Mouse (Mus musculus): ENCODE measurements around the gene Hormad1. TPM values are rescaled to one million over a fixed set of nuclear protein-coding genes. Genes with fewer than 3 reads are reported as not detected.
A peak's percentile ranks its signal among the peaks of the same experiment; 100 is the strongest.
"Not testable (repeated sequence)": the region's sequence is repeated elsewhere in the genome, so short reads cannot be mapped to it uniquely, and the experiment has no call there.

Hormad1 gene
- polyA plus RNA-seq, 1 experiment from 2014 or later: 0.12 TPM

DNA sequence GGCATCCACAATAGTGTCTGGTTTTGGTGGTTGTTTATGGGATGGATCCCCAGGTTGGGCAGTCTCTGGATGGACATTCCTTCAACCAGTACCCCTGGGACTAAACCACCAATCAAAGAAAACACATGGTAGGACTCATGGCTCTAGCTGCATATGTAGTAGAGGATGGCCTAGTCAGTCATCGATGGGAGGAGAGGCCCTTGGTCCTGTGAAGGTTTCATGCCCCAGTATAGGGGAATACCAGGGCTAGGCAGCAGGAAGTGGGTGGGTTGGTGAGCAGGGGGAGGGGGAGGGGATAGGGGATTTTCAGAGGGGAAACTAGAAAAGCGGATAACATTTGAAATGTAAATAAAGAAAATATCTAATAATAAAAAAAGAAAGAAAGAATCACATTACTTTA is 18.3 kb upstream of the Hormad1 start:
- WGBS: 67% methylated on average over 2 of the region's 2 CpGs

GRCm38 (mm10) chr3:95542171-95542570 is 17.3 kb upstream of the Hormad1 start:
- H3K27me3 ChIP-seq (replicated peaks; ENCODE audit: control insufficient read depth, insufficient read depth, low read length): no peaks in the 10 kb centered on the region
- DNase-seq (ENCODE audit: low spot score) (no peak), ATAC-seq (replicated peaks; ENCODE audit: low FRiP score, low TSS enrichment, low read depth) (no peak)

More for the DNA sequence above, 18.3 kb upstream of the Hormad1 start:
- H3K27ac ChIP-seq (ENCODE audit: low read depth); ATAC-seq (replicated peaks; ENCODE audit: low FRiP score, low TSS enrichment, low read depth); H3K4me1 ChIP-seq (replicated peaks; ENCODE audit: control insufficient read depth, insufficient read depth, low read length); H3K36me3 ChIP-seq (ENCODE audit: control insufficient read depth, insufficient read depth, low read length); H3K9me3 ChIP-seq (ENCODE audit: control insufficient read depth, low read length); H3K4me3 ChIP-seq (ENCODE audit: low read depth, low read length); H3K4me2 ChIP-seq (ENCODE audit: low read length); H3K27me3 ChIP-seq (replicated peaks; ENCODE audit: control insufficient read depth, insufficient read depth, low read length); DNase-seq (ENCODE audit: low spot score); H3K9ac ChIP-seq (ENCODE audit: low read length): not testable (repeated sequence)

DNA sequence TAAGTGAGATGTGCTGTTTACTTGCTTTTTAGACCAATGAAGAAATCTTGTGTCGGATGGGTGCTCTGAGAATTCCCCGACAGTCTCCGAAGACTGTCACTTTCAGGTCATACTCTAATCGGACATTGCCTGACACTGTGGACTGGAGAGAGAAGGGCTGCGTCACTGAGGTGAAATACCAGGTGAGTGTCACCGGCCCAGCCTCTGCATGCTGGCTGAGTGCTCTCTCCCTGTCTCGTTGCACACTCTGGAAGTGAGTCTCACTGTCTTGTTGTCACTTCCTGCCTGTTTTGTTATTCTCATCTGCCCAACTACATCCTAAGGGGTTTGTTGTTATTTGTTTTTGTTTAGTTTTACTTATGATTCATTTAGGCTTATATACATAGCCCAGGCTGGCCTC is 16.5 kb upstream of the Hormad1 start:
- Histone ChIP-seq H3K36me3 (ENCODE audit: control insufficient read depth, insufficient read depth, low read length) (no peaks in the 10 kb centered on the region), H3K4me3 (ENCODE audit: low read depth, low read length) (no peak overlapping the region), H3K27ac (ENCODE audit: low read depth) (no peak overlapping the region), H3K4me1 (replicated peaks; ENCODE audit: control insufficient read depth, insufficient read depth, low read length) (no peaks in the 10 kb centered on the region), H3K9me3 (ENCODE audit: control insufficient read depth, low read length) (no peaks in the 10 kb centered on the region), H3K9ac (ENCODE audit: low read length) (no peak overlapping the region), H3K27me3 (replicated peaks; ENCODE audit: control insufficient read depth, insufficient read depth, low read length) (no peaks in the 10 kb centered on the region), H3K4me2 (ENCODE audit: low read length) (no peak overlapping the region)
- WGBS: 71% methylated on average over 7 of the region's 7 CpGs
- no peak for DNase-seq (ENCODE audit: low spot score)
- ATAC-seq (replicated peaks; ENCODE audit: low FRiP score, low TSS enrichment, low read depth): no peak

More at GRCm38 (mm10) chr3:95542171-95542570, 17.3 kb upstream of the Hormad1 start:
- Histone ChIP-seq H3K9me3 (ENCODE audit: control insufficient read depth, low read length) (no peaks in the 10 kb centered on the region), H3K4me1 (replicated peaks; ENCODE audit: control insufficient read depth, insufficient read depth, low read length) (no peaks in the 10 kb centered on the region), H3K9ac (ENCODE audit: low read length) (no peak overlapping the region), H3K4me2 (ENCODE audit: low read length) (no peak overlapping the region), H3K4me3 (ENCODE audit: low read depth, low read length) (no peak overlapping the region), H3K27ac (ENCODE audit: low read depth) (no peak overlapping the region), H3K36me3 (ENCODE audit: control insufficient read depth, insufficient read depth, low read length) (no peaks in the 10 kb centered on the region)

DNA sequence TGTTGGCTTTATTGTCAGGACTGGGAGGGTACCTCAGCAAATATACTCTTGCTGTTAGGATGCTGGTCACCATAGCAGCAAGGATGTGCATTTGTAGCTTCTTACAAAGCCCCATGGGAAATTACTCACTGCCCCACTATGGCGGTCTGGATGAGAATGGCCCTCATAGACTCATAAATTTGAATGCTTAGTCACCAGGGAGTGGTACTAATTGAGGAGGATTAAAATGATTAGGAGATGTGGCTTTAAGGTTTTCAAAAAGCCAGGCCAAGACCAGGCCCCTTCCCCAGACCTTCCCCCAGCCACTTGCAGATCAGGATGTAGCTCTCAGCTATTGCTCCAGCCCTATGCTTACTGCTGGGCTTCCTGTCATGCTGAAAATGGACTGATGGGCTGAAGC is 9.3 kb upstream of the Hormad1 start:
- Histone ChIP-seq H3K4me1 (replicated peaks; ENCODE audit: control insufficient read depth, insufficient read depth, low read length) (no peaks in the 10 kb centered on the region), H3K9me3 (ENCODE audit: control insufficient read depth, low read length) (no peaks in the 10 kb centered on the region), H3K4me3 (ENCODE audit: low read depth, low read length) (no peak overlapping the region), H3K27me3 (replicated peaks; ENCODE audit: control insufficient read depth, insufficient read depth, low read length) (no peaks in the 10 kb centered on the region), H3K36me3 (ENCODE audit: control insufficient read depth, insufficient read depth, low read length) (no peaks in the 10 kb centered on the region), H3K9ac (ENCODE audit: low read length) (no peak overlapping the region), H3K4me2 (ENCODE audit: low read length) (no peak overlapping the region), H3K27ac (ENCODE audit: low read depth) (no peak overlapping the region)
- DNase-seq (ENCODE audit: low spot score): no peak
- 84% methylated on average over 1 of the region's 1 CpGs for WGBS
- no peak for ATAC-seq (replicated peaks; ENCODE audit: low FRiP score, low TSS enrichment, low read depth)

GRCm38 (mm10) chr3:95553986-95554385 is 5.5 kb upstream of the Hormad1 start:
- DNase-seq (ENCODE audit: low spot score): no peak
- no peaks in the 10 kb centered on the region for H3K4me1 ChIP-seq (replicated peaks; ENCODE audit: control insufficient read depth, insufficient read depth, low read length)
- no peak for ATAC-seq (replicated peaks; ENCODE audit: low FRiP score, low TSS enrichment, low read depth)

DNA sequence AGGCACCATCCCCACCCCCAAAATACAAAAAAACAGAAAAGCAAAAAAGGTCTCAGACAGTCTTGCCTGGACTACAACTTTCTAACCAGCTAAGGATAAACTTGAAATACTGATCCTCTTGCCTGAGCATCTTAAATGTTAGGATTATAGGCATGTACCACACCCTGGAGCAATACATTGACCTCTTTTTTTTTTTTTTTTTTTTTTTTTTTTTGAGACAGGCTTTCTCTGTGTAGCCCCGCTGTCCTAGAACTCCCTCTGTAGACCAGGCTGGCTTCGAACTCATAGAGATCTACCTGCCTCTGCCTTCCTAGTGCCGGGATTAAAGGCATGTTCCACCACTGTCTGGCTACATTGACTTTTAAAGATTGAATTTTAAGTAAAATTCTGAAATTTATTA is 1.3 kb downstream of the Hormad1 start:
- no peaks in the 10 kb centered on the region for H3K9me3 ChIP-seq (ENCODE audit: control insufficient read depth, low read length)
- H3K4me1 ChIP-seq (replicated peaks; ENCODE audit: control insufficient read depth, insufficient read depth, low read length): no peaks in the 10 kb centered on the region
- H3K4me3 ChIP-seq (ENCODE audit: low read depth, low read length): no peak overlapping the region
- 92% methylated on average over 3 of the region's 3 CpGs for WGBS
- no peak overlapping the region for H3K4me2 ChIP-seq (ENCODE audit: low read length)
- no peak overlapping the region for H3K27ac ChIP-seq (ENCODE audit: low read depth)
- no peaks in the 10 kb centered on the region for H3K27me3 ChIP-seq (replicated peaks; ENCODE audit: control insufficient read depth, insufficient read depth, low read length)
- DNase-seq (ENCODE audit: low spot score) (no peak), ATAC-seq (replicated peaks; ENCODE audit: low FRiP score, low TSS enrichment, low read depth) (no peak)
- H3K9ac ChIP-seq (ENCODE audit: low read length): no peak overlapping the region
- H3K36me3 ChIP-seq (ENCODE audit: control insufficient read depth, insufficient read depth, low read length): no peaks in the 10 kb centered on the region

More at GRCm38 (mm10) chr3:95553986-95554385, 5.5 kb upstream of the Hormad1 start:
- WGBS: 46% methylated on average over 3 of the region's 3 CpGs
- Histone ChIP-seq H3K4me3 (ENCODE audit: low read depth, low read length) (no peak overlapping the region), H3K4me2 (ENCODE audit: low read length) (no peak overlapping the region), H3K9me3 (ENCODE audit: control insufficient read depth, low read length) (no peaks in the 10 kb centered on the region), H3K27ac (ENCODE audit: low read depth) (no peak overlapping the region), H3K9ac (ENCODE audit: low read length) (no peak overlapping the region), H3K36me3 (ENCODE audit: control insufficient read depth, insufficient read depth, low read length) (no peaks in the 10 kb centered on the region), H3K27me3 (replicated peaks; ENCODE audit: control insufficient read depth, insufficient read depth, low read length) (no peaks in the 10 kb centered on the region)

DNA sequence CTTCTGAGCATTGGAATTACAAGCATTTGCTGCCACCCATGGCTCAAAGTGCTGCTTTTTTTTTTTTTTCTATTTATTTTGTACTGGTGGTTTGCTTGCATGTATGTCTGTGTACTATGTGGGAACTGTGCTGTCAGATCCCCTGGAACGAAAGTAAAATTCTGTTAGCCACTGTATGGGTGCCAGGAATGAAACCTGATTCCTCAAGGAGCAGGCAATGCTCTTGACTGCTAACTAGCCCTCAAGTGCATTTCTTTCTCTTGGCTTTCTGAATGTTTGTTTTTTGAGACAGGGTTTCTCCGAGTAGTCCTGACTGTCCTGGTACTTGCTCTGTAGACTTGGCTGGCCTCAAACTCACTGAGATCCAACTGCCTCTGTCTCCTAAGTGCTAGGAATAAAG is 2.3 kb downstream of the Hormad1 start:
- DNase-seq (ENCODE audit: low spot score): no peak
- no peak overlapping the region for H3K4me2 ChIP-seq (ENCODE audit: low read length)
- no peaks in the 10 kb centered on the region for H3K27me3 ChIP-seq (replicated peaks; ENCODE audit: control insufficient read depth, insufficient read depth, low read length)
- ATAC-seq (replicated peaks; ENCODE audit: low FRiP score, low TSS enrichment, low read depth): no peak
- no peak overlapping the region for H3K4me3 ChIP-seq (ENCODE audit: low read depth, low read length)
- H3K27ac ChIP-seq (ENCODE audit: low read depth): no peak overlapping the region
- H3K9me3 ChIP-seq (ENCODE audit: control insufficient read depth, low read length): no peaks in the 10 kb centered on the region
- no peaks in the 10 kb centered on the region for H3K4me1 ChIP-seq (replicated peaks; ENCODE audit: control insufficient read depth, insufficient read depth, low read length)
- 72% methylated on average over 2 of the region's 2 CpGs for WGBS
- no peaks in the 10 kb centered on the region for H3K36me3 ChIP-seq (ENCODE audit: control insufficient read depth, insufficient read depth, low read length)
- no peak overlapping the region for H3K9ac ChIP-seq (ENCODE audit: low read length)

GRCm38 (mm10) chr3:95569585-95569984 is 10.1 kb downstream of the Hormad1 start:
- Histone ChIP-seq H3K27me3 (replicated peaks; ENCODE audit: control insufficient read depth, insufficient read depth, low read length) (no peaks in the 10 kb centered on the region), H3K27ac (ENCODE audit: low read depth) (no peak overlapping the region), H3K36me3 (ENCODE audit: control insufficient read depth, insufficient read depth, low read length) (no peaks in the 10 kb centered on the region), H3K4me2 (ENCODE audit: low read length) (no peak overlapping the region), H3K4me3 (ENCODE audit: low read depth, low read length) (no peak overlapping the region), H3K9ac (ENCODE audit: low read length) (no peak overlapping the region), H3K4me1 (replicated peaks; ENCODE audit: control insufficient read depth, insufficient read depth, low read length) (no peaks in the 10 kb centered on the region), H3K9me3 (ENCODE audit: control insufficient read depth, low read length) (no peaks in the 10 kb centered on the region)
- DNase-seq (ENCODE audit: low spot score): no peak
- WGBS: 91% methylated on average over 3 of the region's 3 CpGs
- ATAC-seq (replicated peaks; ENCODE audit: low FRiP score, low TSS enrichment, low read depth): no peak

GRCm38 (mm10) chr3:95587754-95588603 is 28.5 kb downstream of the Hormad1 start:
- 0 out of 2 replicates have a peak overlapping the region, but pooled peaks have one; percentile 27 for H3K27ac ChIP-seq (ENCODE audit: low read depth)
- 47% methylated on average over 8 of the region's 8 CpGs for WGBS
- peak overlapping the region; percentile 78 for H3K4me2 ChIP-seq (ENCODE audit: low read length)
- peak overlapping the region; percentile 0; the same call in 1 of the 2 replicates for H3K9ac ChIP-seq (ENCODE audit: low read length)
- H3K36me3 ChIP-seq (ENCODE audit: control insufficient read depth, insufficient read depth, low read length): peaks cover 15% of the 10 kb centered on the region
- no peaks in the 10 kb centered on the region for H3K9me3 ChIP-seq (ENCODE audit: control insufficient read depth, low read length)
- no peaks in the 10 kb centered on the region for H3K27me3 ChIP-seq (replicated peaks; ENCODE audit: control insufficient read depth, insufficient read depth, low read length)
- H3K4me3 ChIP-seq (ENCODE audit: low read depth, low read length): peak overlapping the region; percentile 96
- DNase-seq (ENCODE audit: low spot score): no peak
- H3K4me1 ChIP-seq (replicated peaks; ENCODE audit: control insufficient read depth, insufficient read depth, low read length): no peaks in the 10 kb centered on the region
- ATAC-seq (replicated peaks; ENCODE audit: low FRiP score, low TSS enrichment, low read depth): 0 out of 2 replicates have a peak, but pooled peaks have one; percentile 4

Data from intestine, embryonic 14.5 days (tissue).